Mouse (Mus musculus) hindbrain, embryonic 13.5 days (tissue): ENCODE measurements around the gene Gga3. TPM values are rescaled to one million over a fixed set of nuclear protein-coding genes. Genes with fewer than 3 reads are reported as not detected.

Source experiments
- ATAC-seq: fragments of 200-750 bp; cut with Nextera tagmentation; 2 replicates; pipeline ENCODE4 v1.8.0; 2017; ENCODE audit warnings: moderate TSS enrichment; ENCODE audit not compliant: low FRiP score
- H3K27ac ChIP-seq: fragments of 300-500 bp; sonication (generic); 2 replicates; pipeline ENCODE4 v1.5.1; 2015; ENCODE audit warnings: inconsistent platforms, mild to moderate bottlenecking, moderate library complexity
- H3K27me3 ChIP-seq: fragments of 300-500 bp; sonication (generic); 2 replicates; pipeline ENCODE4 v1.6.1; 2015; ENCODE audit warnings: mild to moderate bottlenecking, inconsistent platforms
- H3K36me3 ChIP-seq: fragments of 300-500 bp; sonication (generic); 2 replicates; pipeline ENCODE4 v1.6.1; 2015; ENCODE audit warnings: mild to moderate bottlenecking, inconsistent platforms
- H3K4me1 ChIP-seq: fragments of 300-500 bp; sonication (generic); replicated peaks from 2 replicates; pipeline ENCODE4 v1.6.1; 2015; ENCODE audit warnings: inconsistent platforms
- H3K4me2 ChIP-seq: fragments of 300-500 bp; sonication (generic); 2 replicates; pipeline ENCODE4 v1.6.1; 2015; ENCODE audit warnings: inconsistent platforms, mild to moderate bottlenecking, moderate library complexity
- H3K4me3 ChIP-seq: fragments of 300-500 bp; sonication (generic); 2 replicates; pipeline ENCODE4 v1.5.1; 2015; ENCODE audit warnings: mild to moderate bottlenecking, inconsistent platforms
- H3K9ac ChIP-seq: fragments of 300-500 bp; sonication (generic); 2 replicates; pipeline ENCODE4 v1.6.1; 2015; ENCODE audit warnings: mild to moderate bottlenecking, inconsistent platforms
- H3K9me3 ChIP-seq: fragments of 300-500 bp; sonication (generic); 2 replicates; pipeline ENCODE4 v1.6.1; 2016; ENCODE audit warnings: inconsistent platforms
- WGBS: fragments of 180-500 bp; shearing (Covaris S2); methylation state at CpG from one replicate; pipeline ENCODE4 v1.1.7; 2015; 5-methylcytosine and 5-hydroxymethylcytosine counted together
- polyA plus RNA-seq: library from polyadenylated mRNA; unstranded; fragments of >200 nt; fragmentation: Nextera tagmentation; extraction: Ambion mirVana; gene quantifications from 2 replicates; pipeline ENCODE4 v1.2.1, GENCODE M21; 2015

Gene Gga3
- polyA plus RNA-seq, 1 experiment from 2014 or later: 33.6 TPM

- Histone ChIP-seq H3K27ac (no peak overlapping the region), H3K27me3 (no peaks in the 10 kb centered on the region), H3K4me2 (no peak overlapping the region), H3K36me3 (peaks cover 42% of the 10 kb centered on the region), H3K9ac (no peak overlapping the region), H3K4me3 (no peak overlapping the region), H3K4me1 (peaks cover 40% of the 10 kb centered on the region), H3K9me3 (no peaks in the 10 kb centered on the region)
- no peak for ATAC-seq
- 94% methylated on average over 4 of the region's 4 CpGs for WGBS
These were observed 2.7 kb downstream of the Gga3 start for GRCm38 (mm10) chr11:115601174-115601573.

DNA sequence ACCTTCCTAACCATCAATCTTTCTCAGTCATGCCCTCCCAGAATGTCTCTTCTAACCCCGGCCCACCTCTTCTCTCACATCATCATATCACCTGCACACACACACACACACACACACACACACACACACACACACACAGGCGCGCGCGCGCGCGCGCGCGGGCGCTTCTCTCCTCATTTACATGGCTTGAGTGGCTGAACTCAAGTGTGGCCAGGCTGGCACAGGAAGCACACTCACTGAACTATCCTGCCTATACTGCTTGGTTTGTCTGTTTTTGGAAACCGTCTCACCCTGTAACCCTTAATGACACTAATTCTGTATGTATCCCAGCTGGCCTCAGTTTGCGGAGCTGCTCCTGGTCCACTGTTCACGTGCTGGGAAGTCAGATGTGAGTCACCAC lies 3.1 kb downstream of the Gga3 start:
- Histone ChIP-seq H3K4me1 (peaks cover 38% of the 10 kb centered on the region), H3K27me3 (no peaks in the 10 kb centered on the region), H3K9me3 (no peaks in the 10 kb centered on the region), H3K36me3 (peaks cover 42% of the 10 kb centered on the region), H3K4me2 (no peak overlapping the region), H3K4me3 (no peak overlapping the region), H3K9ac (no peak overlapping the region), H3K27ac (no peak overlapping the region)
- 98% methylated on average over 15 of the region's 15 CpGs for WGBS
- ATAC-seq: no peak

GRCm38 (mm10) chr11:115599722-115600121 lies 4.1 kb downstream of the Gga3 start:
- Histone ChIP-seq H3K4me2 (no peak overlapping the region), H3K9ac (no peak overlapping the region), H3K27me3 (no peaks in the 10 kb centered on the region), H3K4me1 (peaks cover 28% of the 10 kb centered on the region), H3K4me3 (no peak overlapping the region), H3K36me3 (peaks cover 48% of the 10 kb centered on the region), H3K27ac (no peak overlapping the region), H3K9me3 (no peaks in the 10 kb centered on the region)
- no peak for ATAC-seq
- WGBS: 95% methylated on average over 7 of the region's 7 CpGs

DNA sequence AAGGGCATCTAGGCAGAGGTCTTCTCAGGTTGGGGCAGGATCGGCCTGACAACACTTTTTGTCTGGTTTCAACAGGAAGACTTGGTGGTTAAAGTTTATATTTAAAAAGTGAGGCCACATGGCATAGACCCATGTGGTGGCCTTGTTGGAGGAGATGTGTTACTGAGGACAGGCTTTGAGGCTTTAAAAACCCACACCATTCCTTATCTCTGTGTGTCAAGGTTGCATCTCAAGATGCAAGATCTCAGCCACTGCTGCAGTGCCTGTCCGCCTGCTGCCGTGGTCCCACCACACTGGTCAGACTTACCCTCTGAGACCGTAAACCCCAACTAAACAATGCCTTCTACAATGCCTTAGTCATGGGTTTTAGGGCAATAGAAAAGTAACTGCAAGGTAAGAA lies 5.5 kb downstream of the Gga3 start:
- Histone ChIP-seq H3K9me3 (no peaks in the 10 kb centered on the region), H3K9ac (no peak overlapping the region), H3K27me3 (no peaks in the 10 kb centered on the region), H3K4me2 (no peak overlapping the region), H3K4me1 (peaks cover 24% of the 10 kb centered on the region), H3K36me3 (peaks cover 61% of the 10 kb centered on the region), H3K4me3 (no peak overlapping the region), H3K27ac (no peak overlapping the region)
- WGBS: 95% methylated on average over 4 of the region's 4 CpGs
- ATAC-seq: no peak

GRCm38 (mm10) chr11:115595209-115595608 lies 8.6 kb downstream of the Gga3 start:
- Histone ChIP-seq H3K27ac (no peak overlapping the region), H3K4me3 (no peak overlapping the region), H3K27me3 (no peaks in the 10 kb centered on the region), H3K4me2 (no peak overlapping the region), H3K9me3 (no peaks in the 10 kb centered on the region), H3K36me3 (peaks cover 83% of the 10 kb centered on the region), H3K4me1 (no peaks in the 10 kb centered on the region), H3K9ac (no peak overlapping the region)
- WGBS: 98% methylated on average over 3 of the region's 3 CpGs
- no peak for ATAC-seq

- H3K9ac ChIP-seq: no peak overlapping the region
- no peaks in the 10 kb centered on the region for H3K9me3 ChIP-seq
- H3K4me2 ChIP-seq: no peak overlapping the region
- H3K4me1 ChIP-seq: no peaks in the 10 kb centered on the region
- no peaks in the 10 kb centered on the region for H3K27me3 ChIP-seq
- ATAC-seq: no peak
- peaks cover 94% of the 10 kb centered on the region for H3K36me3 ChIP-seq
- no peak overlapping the region for H3K27ac ChIP-seq
- WGBS: 93% methylated on average over 2 of the region's 2 CpGs
- no peak overlapping the region for H3K4me3 ChIP-seq
These were observed 13.2 kb downstream of the Gga3 start for GRCm38 (mm10) chr11:115590526-115591075.

GRCm38 (mm10) chr11:115587984-115588383 lies 15.9 kb downstream of the Gga3 start:
- WGBS: 87% methylated on average over 9 of the region's 9 CpGs
- ATAC-seq: no peak
- Histone ChIP-seq H3K36me3 (peaks cover 97% of the 10 kb centered on the region), H3K4me2 (no peak overlapping the region), H3K27ac (no peak overlapping the region), H3K4me3 (no peak overlapping the region), H3K27me3 (no peaks in the 10 kb centered on the region), H3K4me1 (no peaks in the 10 kb centered on the region), H3K9ac (no peak overlapping the region), H3K9me3 (no peaks in the 10 kb centered on the region)

GRCm38 (mm10) chr11:115586403-115586802 lies 17.4 kb downstream of the Gga3 start:
- WGBS: 92% methylated on average over 9 of the region's 9 CpGs
- no peak overlapping the region for H3K4me2 ChIP-seq
- no peak for ATAC-seq

GRCm38 (mm10) chr11:115585573-115586100 lies 18.2 kb downstream of the Gga3 start:
- Histone ChIP-seq H3K27ac (no peak overlapping the region), H3K9me3 (no peaks in the 10 kb centered on the region), H3K27me3 (no peaks in the 10 kb centered on the region), H3K4me1 (no peaks in the 10 kb centered on the region), H3K9ac (no peak overlapping the region), H3K36me3 (peaks cover 97% of the 10 kb centered on the region), H3K4me3 (no peak overlapping the region), H3K4me2 (no peak overlapping the region)
- 92% methylated on average over 7 of the region's 7 CpGs for WGBS
- no peak for ATAC-seq

More at GRCm38 (mm10) chr11:115586403-115586802, 17.4 kb downstream of the Gga3 start:
- no peak overlapping the region for H3K4me3 ChIP-seq
- no peaks in the 10 kb centered on the region for H3K9me3 ChIP-seq
- no peaks in the 10 kb centered on the region for H3K27me3 ChIP-seq
- H3K27ac ChIP-seq: no peak overlapping the region
- H3K4me1 ChIP-seq: no peaks in the 10 kb centered on the region
- peaks cover 97% of the 10 kb centered on the region for H3K36me3 ChIP-seq
- no peak overlapping the region for H3K9ac ChIP-seq

- no peaks in the 10 kb centered on the region for H3K9me3 ChIP-seq
- no peaks in the 10 kb centered on the region for H3K27me3 ChIP-seq
- H3K4me3 ChIP-seq: no peak overlapping the region
- ATAC-seq: no peak
- H3K4me2 ChIP-seq: no peak overlapping the region
- WGBS: 91% methylated on average over 10 of the region's 10 CpGs
- peaks cover 95% of the 10 kb centered on the region for H3K36me3 ChIP-seq
- H3K9ac ChIP-seq: no peak overlapping the region
- no peak overlapping the region for H3K27ac ChIP-seq
- H3K4me1 ChIP-seq: no peaks in the 10 kb centered on the region
These were observed 19.3 kb downstream of the Gga3 start for GRCm38 (mm10) chr11:115584376-115585073.

GRCm38 (mm10) chr11:115582913-115583606 lies 20.8 kb downstream of the Gga3 start:
- no peaks in the 10 kb centered on the region for H3K27me3 ChIP-seq
- no peak overlapping the region for H3K27ac ChIP-seq

DNA sequence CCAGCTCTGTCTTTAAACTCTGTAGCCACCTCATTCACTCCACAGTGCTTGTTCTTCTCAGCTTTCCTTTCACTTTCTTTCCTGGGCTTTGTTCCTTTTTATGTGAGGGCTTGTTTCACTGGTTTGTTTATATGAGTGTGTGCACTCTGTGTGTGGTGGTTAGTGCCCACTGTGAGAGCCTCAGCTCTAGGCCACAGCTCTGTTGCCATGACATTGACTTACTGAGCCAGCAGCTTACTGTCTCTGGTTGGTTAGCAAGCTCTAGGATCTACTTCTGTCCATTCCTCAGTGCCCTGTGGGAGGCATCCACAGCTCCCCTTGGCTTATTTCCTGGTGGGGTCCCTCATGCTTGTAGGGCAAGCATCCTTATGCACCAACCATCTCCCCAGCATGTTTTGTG lies 24.8 kb downstream of the Gga3 start:
- H3K4me3 ChIP-seq: no peak overlapping the region
- no peak overlapping the region for H3K27ac ChIP-seq
- H3K4me1 ChIP-seq: no peaks in the 10 kb centered on the region
- ATAC-seq: no peak
- no peaks in the 10 kb centered on the region for H3K9me3 ChIP-seq
- peaks cover 70% of the 10 kb centered on the region for H3K36me3 ChIP-seq
- H3K9ac ChIP-seq: no peak overlapping the region
- no peak overlapping the region for H3K4me2 ChIP-seq
- no peaks in the 10 kb centered on the region for H3K27me3 ChIP-seq

More at GRCm38 (mm10) chr11:115582913-115583606, 20.8 kb downstream of the Gga3 start:
- Histone ChIP-seq H3K9ac (no peak overlapping the region), H3K4me3 (no peak overlapping the region), H3K4me2 (no peak overlapping the region), H3K36me3 (peaks cover 98% of the 10 kb centered on the region), H3K9me3 (no peaks in the 10 kb centered on the region), H3K4me1 (no peaks in the 10 kb centered on the region)
- ATAC-seq: no peak
- WGBS: 81% methylated on average over 10 of the region's 10 CpGs
